Mouse (Mus musculus) induced T-regulatory cell, adult 2 months (primary cell): ENCODE measurements at regions not wholly inside any gene's neighbourhood (a gene's known extent, or its start where the extent isn't known, plus 50 kb on each side); places are given as distances from the start of the nearest gene placed in this dataset.

Source experiments
- DNase-seq: peaks from one replicate; pipeline ENCODE4 v3.0.0-alpha.2; 2012; ENCODE audit warnings: low read depth

DNA sequence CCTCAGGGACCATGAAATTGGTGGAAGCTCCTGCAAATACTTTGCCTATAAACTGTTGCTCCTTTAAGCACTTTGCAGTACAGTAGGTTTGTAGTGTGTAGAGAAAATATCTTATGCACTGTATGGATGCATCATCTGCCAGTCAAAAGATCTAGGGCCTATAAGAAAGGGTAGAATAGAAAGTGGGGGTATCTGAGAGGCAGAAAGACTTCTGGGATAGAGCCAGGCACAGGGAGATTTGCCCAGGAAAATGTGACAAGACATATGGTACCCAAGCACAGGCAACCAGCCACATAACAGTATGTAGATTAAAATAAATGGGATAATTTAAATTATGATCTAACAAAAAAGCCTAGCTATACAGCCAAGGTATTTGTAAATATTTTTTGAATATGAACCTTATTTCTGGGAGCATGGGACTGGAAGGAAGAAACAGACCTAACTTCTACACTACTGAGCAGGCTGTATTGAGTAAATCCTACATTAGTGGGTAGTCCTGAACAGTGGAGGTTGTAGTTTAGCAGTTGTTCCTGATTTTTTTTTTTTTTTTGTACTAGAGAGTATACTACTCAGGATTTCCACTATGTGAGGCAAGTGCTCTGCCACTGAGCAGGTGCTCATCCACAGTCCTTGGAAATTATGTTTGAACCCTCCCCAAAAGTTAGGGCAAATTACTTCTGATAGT is 754.1 kb downstream of the Hace1 start:
- DNase-seq = no peak

DNA sequence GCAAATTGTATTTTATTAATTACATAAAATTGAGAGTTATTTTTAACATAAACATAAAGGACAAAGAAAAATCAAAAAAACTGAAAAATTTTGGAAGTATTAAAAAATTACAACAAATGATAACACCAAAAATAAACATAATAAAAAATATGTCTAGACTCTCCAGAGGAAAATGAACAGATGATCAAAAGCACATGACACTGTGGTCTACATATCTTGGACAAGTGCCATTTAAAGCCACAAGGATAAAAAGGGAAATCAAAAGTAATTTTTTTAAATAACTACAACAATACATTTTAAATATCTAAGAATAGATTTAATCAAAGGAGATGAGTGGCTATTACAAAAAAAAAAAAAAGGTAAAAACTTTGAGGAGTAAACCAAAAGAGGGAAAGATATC is 755.6 kb downstream of the Hace1 start:
- DNase-seq = no peak

DNA sequence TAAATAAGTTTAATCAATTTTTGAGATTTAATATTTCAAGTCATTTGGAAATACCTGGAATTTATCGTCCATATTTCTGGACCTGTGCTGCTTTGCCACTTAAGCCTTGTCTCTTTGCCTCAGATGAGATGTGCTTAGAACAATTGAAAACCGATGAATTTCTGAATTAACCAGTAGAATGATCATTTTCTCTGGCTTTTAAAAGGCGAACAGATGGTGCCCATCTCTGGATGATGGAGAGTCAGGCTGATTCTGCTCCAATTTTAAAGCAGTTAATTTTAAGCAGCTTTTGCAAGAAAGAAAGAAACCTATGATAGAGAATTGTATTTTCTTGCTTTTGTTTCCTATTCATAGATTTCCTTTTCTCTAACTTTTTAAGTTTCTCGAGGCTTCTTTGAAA is 767.7 kb downstream of the Hace1 start:
- no peak for DNase-seq

DNA sequence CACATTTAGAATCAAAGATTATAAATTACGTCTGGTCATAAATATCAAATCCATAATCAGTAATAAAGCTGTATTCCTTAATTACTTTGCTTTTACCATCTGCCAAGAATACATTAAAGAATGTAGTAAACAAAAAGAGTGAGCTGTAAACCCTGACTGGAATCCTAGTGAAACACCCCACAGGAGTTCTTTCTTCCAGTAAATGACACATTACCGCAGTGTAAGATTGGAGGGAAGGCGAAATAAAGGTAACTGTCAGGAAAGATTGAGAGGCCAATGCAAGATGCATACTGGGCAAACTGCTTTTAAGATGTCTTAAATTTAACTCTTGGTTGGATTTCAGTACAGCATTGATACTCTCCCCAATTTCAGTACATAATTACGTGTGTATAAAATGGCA is 772.0 kb downstream of the Hace1 start:
- no peak for DNase-seq

DNA sequence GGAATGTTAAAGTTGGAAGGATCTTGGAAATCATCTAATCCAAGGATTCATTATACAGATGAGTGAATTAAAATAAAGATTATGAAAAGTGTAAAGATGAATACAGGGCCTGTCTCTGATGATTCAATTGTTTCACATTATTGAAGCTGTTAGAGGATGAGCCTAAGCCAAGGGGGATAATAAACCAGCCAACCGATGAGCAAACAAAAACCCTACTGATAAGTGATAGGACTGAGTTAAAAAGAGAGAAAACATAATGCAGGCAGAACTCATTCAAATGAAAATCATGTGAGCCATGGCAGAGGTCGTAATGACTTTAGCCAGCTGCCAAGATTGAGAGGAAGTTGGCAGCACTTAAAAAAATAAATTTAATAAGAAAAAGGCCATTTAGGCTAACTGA is 772.6 kb downstream of the Hace1 start:
- no peak for DNase-seq

DNA sequence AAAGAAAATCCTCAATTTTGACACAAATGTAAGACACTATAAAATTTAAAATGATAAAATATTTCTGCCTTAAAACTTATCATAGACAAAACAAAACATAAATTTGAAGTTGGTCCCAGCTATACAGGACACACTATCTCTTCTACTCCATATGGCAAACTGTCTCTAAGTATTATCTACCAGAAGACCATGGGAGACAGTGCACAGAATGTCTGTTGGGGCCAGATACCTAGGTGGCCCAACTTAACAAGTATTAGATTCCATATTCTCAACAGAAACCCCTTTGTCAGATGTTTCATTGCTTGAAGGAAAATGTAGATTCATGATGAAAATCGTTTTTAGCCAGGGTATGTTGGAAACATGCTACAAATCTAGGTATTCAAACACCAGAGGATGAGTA is 779.1 kb downstream of the Hace1 start:
- DNase-seq = no peak

DNA sequence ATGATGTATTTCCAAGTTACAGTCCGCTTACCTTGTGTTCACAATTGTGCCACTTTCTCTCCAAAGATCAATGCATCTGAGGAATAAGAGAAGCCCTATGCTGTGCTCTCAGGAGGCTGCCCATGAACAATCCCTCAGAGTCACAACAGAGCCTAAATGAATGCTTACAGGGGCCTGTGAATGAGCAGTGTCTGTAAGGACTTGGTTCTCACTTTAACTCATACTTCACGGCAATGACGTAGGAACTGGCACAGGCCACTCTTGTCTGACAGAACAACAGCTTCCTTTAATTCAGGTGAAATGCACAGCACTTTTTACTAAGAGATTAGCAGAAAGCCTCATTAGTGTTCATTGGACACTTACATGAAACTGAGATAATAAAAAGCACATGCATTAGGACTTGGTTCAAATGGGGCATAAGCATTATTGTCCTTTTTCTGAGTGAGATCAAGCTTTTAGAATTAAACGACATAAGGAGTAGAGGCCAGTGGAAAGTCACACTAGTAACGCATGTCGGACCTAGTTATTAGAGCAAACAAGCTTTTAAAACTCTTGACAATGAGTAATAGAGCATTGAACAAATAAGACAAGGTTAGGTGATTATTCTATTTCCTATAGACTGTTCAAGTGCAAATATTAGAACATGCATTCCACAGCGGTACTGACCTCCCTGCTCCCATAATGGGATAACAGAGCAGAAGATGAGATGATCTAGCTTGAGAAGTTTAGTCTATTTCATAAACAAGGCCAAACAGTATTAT is 796.3 kb downstream of the Hace1 start:
- DNase-seq = no peak

DNA sequence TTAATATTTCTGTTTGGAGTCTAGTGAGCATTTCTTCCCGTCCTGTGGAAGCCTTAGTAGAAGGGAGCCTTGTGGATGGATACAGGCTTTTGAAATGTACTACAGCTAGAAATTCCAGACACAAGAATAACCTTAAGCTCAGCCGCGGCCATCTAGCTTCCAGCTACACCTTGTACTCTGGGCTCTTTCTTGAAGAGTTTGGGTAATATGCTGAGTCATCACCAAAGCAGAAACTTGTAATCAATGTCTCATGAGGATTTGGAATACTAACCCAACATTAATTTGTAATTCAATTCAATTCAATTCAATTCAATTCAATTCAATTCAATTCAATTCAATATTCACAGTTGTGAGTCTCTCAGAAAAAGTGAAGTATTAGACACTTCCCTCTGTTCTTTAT is 797.0 kb downstream of the Hace1 start:
- DNase-seq = no peak

DNA sequence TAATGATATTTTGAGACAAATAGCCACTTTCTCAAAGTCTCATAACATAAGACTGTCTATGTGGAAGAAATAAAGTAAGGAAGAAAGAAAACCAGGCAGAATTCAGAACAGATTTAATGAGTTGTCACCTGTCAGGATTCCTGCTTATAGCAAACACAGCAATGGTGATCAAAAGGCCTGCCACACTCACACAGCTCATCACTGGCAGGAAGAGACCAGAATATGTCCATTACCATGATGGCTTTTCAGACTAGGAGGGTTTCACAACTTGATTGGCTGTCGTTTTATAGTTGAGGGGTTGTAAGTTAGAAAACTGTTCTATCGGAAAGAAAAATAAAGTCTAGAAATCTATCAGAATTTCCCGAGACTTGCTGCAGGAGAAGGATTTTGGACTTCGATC is 819.5 kb downstream of the Hace1 start:
- no peak for DNase-seq

DNA sequence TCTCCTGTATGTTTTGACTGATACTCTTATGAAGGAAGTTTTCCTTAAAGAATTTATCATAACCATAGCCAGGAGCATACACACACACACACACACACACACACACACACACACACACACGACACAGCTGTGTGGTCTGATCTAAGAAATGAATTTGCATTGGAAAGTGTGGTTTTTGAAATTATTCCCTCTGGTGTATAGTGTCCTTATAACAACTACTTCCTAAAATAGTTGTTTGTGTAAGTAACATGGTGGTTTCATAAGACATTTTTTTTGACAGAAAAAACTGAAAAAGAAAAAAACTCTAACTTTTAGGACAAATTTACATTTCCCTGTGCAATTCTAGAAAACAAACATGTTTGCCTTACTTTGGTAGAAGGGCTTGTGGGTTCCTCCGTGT is 826.3 kb downstream of the Hace1 start:
- no peak for DNase-seq
